Mouse (Mus musculus) myocyte (in vitro differentiated cells): Measurements from ENCODE around the gene Krit1.

Experiments used
- CEBPB ChIP-seq: IDR thresholded peaks from 2 replicates; pipeline ENCODE4 v1.6.1; 2011; ENCODE audit warnings: mild to moderate bottlenecking, moderate library complexity; ENCODE audit not compliant: poor library complexity, insufficient read depth, severe bottlenecking
- E2F4 ChIP-seq: IDR thresholded peaks from one replicate; pipeline ENCODE4 v1.6.1; 2011; ENCODE audit warnings: mild to moderate bottlenecking, control low read depth, moderate library complexity; ENCODE audit not compliant: insufficient read depth
- MAX ChIP-seq: IDR thresholded peaks from one replicate; pipeline ENCODE4 v1.6.1; 2011; ENCODE audit warnings: low read depth, mild to moderate bottlenecking, control low read depth
- MYOD1 ChIP-seq, 3 experiments: IDR thresholded peaks; one replicate each; pipeline ENCODE4 v1.6.1; 2011; ENCODE audit warnings: control low read depth in 2 of 3, low read depth in 2 of 3, mild to moderate bottlenecking in 2 of 3, moderate library complexity in 1 of 3; ENCODE audit not compliant: insufficient read length in 2 of 3, control insufficient read depth in 1 of 3
- MYOG ChIP-seq, 3 experiments: IDR thresholded peaks; one replicate each; pipeline ENCODE4 v1.6.1; 2011; ENCODE audit warnings: control low read depth in 2 of 3, low read depth in 2 of 3, mild to moderate bottlenecking in 2 of 3; ENCODE audit not compliant: insufficient read length in 2 of 3, control insufficient read depth in 1 of 3, insufficient read depth in 1 of 3
- POLR2A ChIP-seq: IDR thresholded peaks from one replicate; pipeline ENCODE4 v1.6.1; 2011; ENCODE audit warnings: low read depth, mild to moderate bottlenecking, control low read depth, moderate library complexity; ENCODE audit not compliant: insufficient read length
- POLR2AphosphoS2 ChIP-seq: IDR thresholded peaks from one replicate; pipeline ENCODE4 v1.6.1; 2011; ENCODE audit warnings: low read depth, control low read depth; ENCODE audit not compliant: insufficient read length
- REST ChIP-seq: IDR thresholded peaks from one replicate; pipeline ENCODE4 v1.6.1; 2011; ENCODE audit warnings: mild to moderate bottlenecking, control low read depth, moderate library complexity; ENCODE audit not compliant: insufficient read depth, insufficient read length
- SRF ChIP-seq: IDR thresholded peaks from one replicate; pipeline ENCODE4 v1.6.1; 2011; ENCODE audit warnings: low read depth; ENCODE audit not compliant: control insufficient read depth, insufficient read length
- TCF12 ChIP-seq: IDR thresholded peaks from one replicate; pipeline ENCODE4 v1.6.1; 2011; ENCODE audit warnings: mild to moderate bottlenecking, control low read depth; ENCODE audit not compliant: poor library complexity, insufficient read depth, severe bottlenecking
- USF1 ChIP-seq: IDR thresholded peaks from one replicate; pipeline ENCODE4 v1.6.1; 2011; ENCODE audit warnings: low read depth, mild to moderate bottlenecking, control low read depth, moderate library complexity

DNA sequence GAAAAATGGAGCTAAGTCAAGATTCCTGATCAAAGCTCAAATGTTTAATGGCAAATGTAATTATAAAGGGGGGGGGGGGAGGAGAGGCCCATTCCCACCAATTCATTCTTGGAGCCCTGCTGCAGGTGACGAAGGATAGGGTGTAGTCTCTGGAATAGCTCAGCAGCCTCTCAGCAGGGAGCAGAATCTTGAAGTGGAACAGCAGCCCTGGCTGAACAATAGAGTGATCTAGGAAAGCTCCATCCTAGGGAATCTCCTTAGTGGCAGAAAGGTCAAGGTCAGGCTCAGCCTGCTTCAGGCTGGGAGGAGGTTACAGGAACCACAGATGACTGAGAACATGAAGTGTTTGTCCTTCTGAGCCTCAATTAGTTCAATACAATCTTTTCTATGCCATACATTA lies 69.4 kb downstream of the Krit1 start:
- TF ChIP-seq POLR2A = no peak
- TF ChIP-seq REST = no peak
- no peak for TF ChIP-seq MYOD1 (IDR thresholded peaks at IDR 0.05; ENCODE audit: control insufficient read depth in 1 of 3, insufficient read length in 2 of 3, low read depth in 2 of 3)
- no peak for TF ChIP-seq MAX
- no peak for TF ChIP-seq E2F4
- TF ChIP-seq SRF = no peak
- TF ChIP-seq POLR2AphosphoS2 = no peak
- TF ChIP-seq USF1 = no peak
- no peak for TF ChIP-seq CEBPB
- no peak for TF ChIP-seq MYOG (IDR thresholded peaks at IDR 0.05; ENCODE audit: control insufficient read depth in 1 of 3, insufficient read depth in 1 of 3, insufficient read length in 2 of 3, low read depth in 2 of 3)
- no peak for TF ChIP-seq TCF12
